Comparison of ENCODE assay signal across 15 mouse cellular contexts in the genomic region with DNA sequence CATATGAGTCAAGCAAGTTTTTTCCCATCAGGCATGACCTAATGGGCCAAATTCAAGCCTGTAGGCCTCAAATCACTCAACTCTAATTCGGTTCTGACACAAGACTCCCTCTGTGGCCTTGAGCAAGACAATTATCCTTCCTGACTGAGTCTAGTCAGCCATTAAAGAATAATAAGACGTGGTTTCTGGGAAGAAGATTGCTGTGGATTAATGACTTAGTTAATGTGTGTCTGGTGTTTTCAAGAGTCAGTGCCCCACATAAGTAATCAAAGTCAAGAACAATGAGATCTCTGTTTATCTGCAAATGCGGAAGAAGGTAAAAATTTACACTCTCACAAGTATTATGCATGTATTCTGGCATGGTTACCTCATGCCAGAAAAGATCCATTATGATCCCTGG.
"Had no signal": no experiment of that assay in that cellular context is flagged by ENCODE, and none has a peak within 500 bp of the region (broad histone marks: within the 10 kb centered on the region; RNA-seq: fewer than 3 reads in every experiment).

No protein-coding gene starts in this region.

- H3K4me2 ChIP-seq: limb, embryonic 15.5 days; liver, embryonic 12.5 days; lung, embryonic 14.5 days; neural tube, embryonic 12.5 days had no signal

- H3K4me3 ChIP-seq: limb, embryonic 15.5 days; liver, embryonic 12.5 days; midbrain, embryonic 10.5 days; myocyte; neural tube, embryonic 12.5 days had no signal

- H3K27ac ChIP-seq: limb, embryonic 15.5 days; liver, embryonic 12.5 days; midbrain, embryonic 10.5 days; neural tube, embryonic 12.5 days had no signal

- DNase-seq: kidney, postnatal 36 days; layer of hippocampus, adult 9-11 months; layer of hippocampus, postnatal 36 days; lung, embryonic 14.5 days; lung, postnatal 10 days; lung, postnatal 4 days; midbrain, embryonic 14.5 days; right cerebral cortex, adult 18-20 months; right cerebral cortex, postnatal 25 days; thymus, postnatal 36 days had no signal

- H3K9ac ChIP-seq: limb, embryonic 15.5 days; liver, embryonic 12.5 days; lung, embryonic 14.5 days; neural tube, embryonic 12.5 days had no signal

- H3K4me1 ChIP-seq: limb, embryonic 15.5 days; liver, embryonic 12.5 days; midbrain, embryonic 10.5 days; neural tube, embryonic 12.5 days had no signal

- H3K36me3 ChIP-seq: limb, embryonic 15.5 days; liver, embryonic 12.5 days; midbrain, embryonic 10.5 days; neural tube, embryonic 12.5 days had no signal

- H3K27me3 ChIP-seq: limb, embryonic 15.5 days; liver, embryonic 12.5 days; neural tube, embryonic 12.5 days had no signal

- ATAC-seq: liver, embryonic 12.5 days had no signal

- H3K9me3 ChIP-seq: limb, embryonic 15.5 days; liver, embryonic 12.5 days; midbrain, embryonic 10.5 days; neural tube, embryonic 12.5 days had no signal
